Mouse (Mus musculus) spleen, postnatal 36 days (tissue): ENCODE measurements at regions not wholly inside any gene's neighbourhood (a gene's known extent, or its start where the extent isn't known, plus 50 kb on each side); places are given as distances from the start of the nearest gene placed in this dataset.

Source experiments
- DNase-seq, 2 experiments: peaks; one replicate each; pipeline ENCODE4 v3.0.0; 2022; ENCODE audit warnings: low spot score in 2 of 2, mixed read lengths in 1 of 2

DNA sequence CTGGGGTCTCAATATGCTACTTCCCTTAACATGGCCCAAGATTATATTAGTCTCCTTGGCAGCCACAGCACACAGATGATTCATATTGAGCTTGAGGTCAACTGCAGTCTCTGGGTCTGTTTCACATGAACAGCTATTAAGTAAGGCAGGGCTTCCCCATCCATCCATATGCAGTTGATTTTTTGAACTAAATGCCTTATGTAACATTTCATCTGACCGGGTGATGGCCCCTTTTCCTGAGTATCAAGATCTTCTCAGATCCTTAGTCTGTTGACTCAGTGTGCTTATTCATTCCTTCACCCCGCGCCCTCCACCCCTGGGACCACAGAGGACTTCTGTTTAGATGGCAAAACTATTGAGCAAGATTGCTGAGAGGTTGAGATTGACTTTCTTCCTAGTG lies 202.7 kb downstream of the Cyp26b1 start:
- DNase-seq, result no peak

DNA sequence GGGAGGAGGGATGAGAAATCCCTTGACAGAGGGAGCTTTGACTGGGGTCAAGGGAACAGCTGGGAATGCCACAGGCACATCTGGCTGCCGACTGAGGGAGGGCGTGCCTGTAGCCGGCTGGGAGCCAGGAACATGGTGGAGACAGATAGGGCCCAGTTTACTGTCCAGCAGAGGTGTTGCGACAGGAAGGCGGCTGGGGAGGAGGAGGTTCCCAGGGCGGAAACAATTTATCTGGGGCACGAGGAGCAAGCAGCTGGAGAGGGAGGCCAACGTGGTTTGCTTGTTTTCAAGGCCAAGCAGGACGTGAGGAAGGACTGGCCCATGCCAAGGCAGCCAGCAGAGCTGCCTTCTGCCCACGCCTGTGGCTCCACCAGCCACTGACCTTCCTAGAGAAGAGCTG lies 208.0 kb downstream of the Cyp26b1 start:
- DNase-seq, result peak; percentile 7 to 32

DNA sequence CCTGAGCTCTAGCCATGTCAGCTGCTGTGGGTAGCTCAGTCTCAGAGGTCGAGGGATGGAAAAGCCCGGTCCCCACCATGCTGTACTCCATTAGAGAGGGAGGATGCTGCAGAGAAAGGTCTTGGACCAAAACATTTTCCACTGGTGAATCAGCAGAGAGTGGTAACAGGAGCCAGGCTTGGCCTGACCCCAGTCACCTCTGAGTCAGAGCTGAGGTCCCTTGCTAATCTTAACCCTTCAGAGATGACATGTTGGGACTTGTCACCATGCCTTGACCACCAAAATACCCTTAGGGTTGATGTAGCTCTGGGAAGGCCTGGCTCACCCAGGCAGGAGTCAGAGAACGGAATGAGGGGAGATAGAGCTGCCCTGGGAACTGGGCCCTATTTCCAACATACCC lies 210.0 kb downstream of the Cyp26b1 start:
- DNase-seq, result no peak

DNA sequence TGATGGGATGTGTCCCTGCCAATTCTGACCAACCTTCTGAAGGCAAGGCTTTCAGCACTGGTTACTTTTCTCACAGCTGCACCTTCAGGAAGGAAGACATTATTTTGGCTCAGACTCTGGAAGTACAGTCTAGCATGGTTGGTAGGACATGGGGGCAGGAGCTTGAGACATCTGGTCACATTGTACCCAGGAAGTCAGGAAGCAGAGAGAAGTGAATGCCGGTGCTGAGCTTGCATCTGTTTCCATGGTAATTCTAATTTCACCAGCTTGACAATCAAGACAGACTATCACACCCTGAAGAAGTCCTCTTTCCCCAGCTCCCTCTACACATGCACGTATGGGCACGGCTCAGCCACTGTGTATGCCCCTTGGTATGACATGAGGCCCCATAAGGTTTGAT lies 210.6 kb downstream of the Cyp26b1 start:
- DNase-seq, result no peak

DNA sequence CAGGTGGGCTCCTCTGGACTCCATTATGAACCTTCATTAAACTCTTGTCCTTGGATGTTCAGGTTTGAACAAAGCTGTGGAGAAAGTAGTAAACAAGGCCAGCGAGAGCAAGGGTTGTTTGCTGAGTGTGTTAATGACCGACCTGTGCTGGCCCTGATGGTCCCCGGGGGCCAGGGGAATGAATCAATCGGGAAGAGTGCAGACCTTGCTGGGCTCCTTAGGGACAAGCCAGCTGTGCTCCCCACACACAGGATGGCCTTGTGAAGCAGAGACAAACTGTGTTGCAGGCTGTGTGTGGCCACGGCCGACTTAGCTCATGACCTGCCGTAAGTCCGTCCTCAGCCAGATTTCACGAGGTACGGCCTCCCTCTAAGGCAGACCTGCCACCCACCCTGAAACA lies 212.1 kb downstream of the Cyp26b1 start:
- no peak for DNase-seq

DNA sequence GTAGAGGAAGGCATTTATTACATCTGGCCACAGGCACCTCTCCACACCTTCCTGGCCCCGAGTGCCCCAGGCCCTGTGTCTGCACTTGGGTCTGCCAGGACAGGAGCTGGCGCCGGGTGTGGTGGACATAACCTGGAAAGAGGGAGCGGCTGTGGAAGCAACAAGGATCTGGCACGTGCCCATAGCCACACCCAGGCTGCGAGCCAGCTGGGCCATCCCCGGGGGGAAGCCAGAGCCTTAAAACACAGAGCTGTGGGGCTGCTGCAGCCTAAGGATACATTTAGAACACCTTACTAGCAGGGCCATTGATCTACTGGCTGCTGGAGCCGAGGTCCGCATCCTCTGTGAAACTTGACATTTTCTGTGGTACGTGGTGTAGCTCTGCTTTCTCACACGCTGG lies 217.0 kb downstream of the Cyp26b1 start:
- no peak for DNase-seq

DNA sequence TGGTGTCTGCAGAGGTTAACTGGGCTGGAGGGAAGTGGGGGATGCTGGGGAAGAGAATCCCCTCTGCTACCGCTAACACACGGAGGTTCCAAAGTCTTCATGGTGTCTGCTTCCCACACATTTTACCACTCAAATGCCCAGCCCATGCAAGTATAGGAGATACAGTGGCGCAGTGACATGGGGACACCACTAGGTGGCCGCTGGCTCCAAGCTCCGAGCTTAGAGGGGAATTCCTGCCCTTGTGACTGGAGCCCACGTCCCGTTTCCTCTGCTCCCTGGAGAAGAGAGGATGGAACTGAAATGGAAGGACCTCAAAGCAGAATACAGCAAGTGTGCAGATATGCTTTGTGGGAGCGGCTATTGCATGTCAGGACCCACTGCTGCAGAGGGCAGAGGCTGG lies 218.2 kb downstream of the Cyp26b1 start:
- DNase-seq, result no peak

DNA sequence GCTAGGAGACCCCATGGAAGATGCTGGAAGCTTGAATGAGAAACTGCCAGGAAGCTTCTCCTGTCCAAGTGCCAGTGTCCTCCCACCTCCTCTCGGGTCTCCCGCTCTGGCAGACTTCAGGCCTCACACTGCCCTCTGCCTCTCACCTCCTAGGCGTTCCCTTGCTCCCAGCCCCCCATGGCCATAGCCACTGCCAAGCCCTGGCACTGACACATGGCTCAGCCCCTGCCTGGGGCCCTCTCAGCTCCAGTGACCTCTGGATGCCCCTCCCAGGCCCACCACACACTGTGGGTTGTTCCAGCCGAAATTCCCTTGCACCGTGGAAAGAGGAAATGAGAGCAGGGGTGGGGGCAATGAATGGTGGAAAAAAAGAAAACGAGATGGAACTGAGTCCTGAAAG lies 227.3 kb downstream of the Cyp26b1 start:
- no peak for DNase-seq

DNA sequence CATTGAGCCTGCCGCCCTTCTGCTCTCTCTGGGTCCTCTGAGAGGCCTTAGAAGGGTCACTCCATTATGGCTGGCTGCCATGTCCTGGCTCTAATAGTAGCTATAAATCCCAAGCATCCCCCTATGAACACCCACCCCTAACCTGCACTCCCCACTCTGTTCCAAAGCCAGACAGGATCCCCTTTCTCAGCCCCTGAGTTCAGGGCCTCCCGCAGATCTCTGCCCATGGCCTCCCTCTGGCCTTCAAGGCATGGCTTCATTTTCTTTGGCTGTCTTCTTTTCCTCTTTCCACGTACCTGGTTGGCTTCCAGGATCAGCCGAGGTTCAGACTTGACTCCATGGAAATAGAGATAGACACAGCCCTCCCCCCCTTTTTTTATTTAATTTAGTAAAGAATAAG lies 227.8 kb downstream of the Cyp26b1 start:
- DNase-seq, result no peak

DNA sequence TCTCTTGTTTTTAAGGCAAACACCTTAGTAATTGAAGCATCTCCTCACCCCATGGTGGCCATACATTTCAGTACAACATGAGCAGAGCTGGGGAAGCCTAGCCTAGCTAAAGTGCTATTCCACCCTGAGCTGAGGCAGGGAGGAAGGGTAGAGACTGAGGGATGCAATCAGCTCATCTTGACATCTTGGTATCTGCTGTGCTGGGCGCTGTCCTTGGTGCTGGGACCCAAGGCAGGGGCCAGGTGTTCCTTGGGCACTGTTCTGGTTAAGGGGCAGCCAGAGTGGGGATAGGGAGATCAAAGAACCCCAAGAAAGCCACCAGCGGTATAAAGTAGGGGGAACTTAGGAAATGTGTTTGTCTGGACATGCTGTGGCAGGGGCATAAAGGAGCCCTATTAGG lies 228.7 kb downstream of the Cyp26b1 start:
- no peak for DNase-seq

DNA sequence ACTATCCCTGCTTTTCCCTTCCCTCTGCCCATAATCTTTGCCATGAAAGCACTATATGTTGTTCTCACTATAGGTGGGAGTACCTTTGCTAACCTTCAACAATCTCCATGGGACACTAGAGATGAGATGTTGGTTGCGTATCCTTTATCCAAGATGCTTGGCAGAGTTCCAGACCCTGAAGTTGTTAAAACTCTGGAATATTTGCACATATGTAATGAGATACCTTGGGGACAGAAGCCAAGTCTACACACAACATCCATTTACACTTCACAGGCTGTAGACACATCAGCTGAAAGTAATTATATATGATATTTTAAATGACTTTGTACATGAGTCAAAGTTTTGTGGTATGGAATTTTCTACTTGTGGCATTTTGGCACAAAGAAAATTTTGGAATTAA lies 231.4 kb downstream of the Cyp26b1 start:
- no peak for DNase-seq

DNA sequence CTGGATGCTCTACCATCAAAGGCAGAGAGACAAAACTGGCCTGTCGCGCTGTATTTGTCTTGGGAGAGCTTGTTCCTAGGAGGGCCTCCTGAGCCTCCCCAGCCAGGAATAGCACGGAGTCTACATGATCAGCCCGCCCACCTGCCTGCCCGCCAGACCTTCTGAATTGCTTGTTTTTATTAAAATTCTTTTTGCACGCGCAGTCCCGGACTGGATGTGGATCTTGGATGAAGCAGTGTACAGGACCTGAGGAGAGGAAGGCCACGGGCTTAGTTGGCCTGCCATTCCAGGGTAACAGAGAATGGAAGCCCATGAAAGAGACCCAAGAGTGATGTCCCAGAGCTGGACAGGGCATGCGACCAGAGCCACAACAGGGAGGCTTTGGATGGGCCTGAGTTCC lies 235.8 kb downstream of the Cyp26b1 start:
- no peak for DNase-seq

DNA sequence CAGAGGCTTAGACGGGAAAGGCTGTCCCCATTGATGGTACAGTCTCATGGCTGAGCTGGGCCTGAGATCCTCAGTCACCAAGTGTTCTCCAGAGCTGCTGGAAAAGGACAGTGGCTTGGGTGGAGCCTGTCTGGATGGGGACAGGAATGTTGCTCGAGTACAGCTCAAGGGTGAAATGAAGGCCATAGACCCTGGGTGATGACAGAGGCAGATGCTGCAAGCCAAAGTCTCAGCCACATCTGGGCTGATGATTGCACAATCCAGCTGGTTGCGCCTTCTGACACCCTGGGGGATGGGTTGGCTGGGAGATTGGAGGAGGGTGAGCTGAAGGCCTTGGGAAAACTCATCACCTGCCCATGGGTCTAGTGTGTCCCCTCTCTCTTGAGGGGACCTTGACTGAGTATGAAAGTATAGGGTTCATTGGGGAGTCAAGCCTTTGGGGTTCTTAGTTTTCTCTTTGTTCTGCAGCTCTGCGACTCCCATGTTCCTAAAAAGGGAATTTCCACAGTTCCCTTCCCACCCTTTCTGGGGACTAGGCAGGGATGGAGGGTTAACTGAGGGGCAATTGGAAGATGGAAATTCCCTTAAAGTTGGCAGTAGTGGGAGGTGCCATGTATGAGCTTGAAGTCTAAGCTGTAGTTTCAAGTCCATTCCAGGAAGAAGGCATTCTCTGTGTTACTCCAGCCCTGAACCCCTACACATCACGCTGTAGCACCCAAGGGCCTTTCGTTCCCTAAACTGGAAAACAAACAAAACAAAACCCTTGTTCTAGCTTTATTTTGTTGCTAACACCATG lies 240.1 kb downstream of the Cyp26b1 start:
- DNase-seq, result no peak

DNA sequence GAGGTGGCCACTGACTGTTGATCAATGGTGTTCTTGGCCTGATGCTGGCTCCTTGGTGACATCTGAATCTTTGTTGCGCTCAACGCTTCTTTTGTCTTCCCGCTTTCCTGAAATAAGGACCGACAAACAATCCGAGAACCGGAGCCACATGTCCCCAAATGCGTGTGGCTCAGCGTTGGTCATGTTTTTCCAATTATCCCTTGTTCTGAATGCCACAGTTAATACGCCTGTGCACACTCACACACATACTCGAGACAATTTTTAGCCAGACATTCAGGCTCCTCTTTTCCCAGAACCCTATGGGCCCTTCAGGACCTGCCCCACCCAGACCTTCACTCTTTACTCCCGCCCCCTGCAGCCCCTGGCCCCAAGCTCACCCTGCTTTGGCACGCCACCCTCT lies 248.8 kb downstream of the Cyp26b1 start:
- DNase-seq, result no peak

DNA sequence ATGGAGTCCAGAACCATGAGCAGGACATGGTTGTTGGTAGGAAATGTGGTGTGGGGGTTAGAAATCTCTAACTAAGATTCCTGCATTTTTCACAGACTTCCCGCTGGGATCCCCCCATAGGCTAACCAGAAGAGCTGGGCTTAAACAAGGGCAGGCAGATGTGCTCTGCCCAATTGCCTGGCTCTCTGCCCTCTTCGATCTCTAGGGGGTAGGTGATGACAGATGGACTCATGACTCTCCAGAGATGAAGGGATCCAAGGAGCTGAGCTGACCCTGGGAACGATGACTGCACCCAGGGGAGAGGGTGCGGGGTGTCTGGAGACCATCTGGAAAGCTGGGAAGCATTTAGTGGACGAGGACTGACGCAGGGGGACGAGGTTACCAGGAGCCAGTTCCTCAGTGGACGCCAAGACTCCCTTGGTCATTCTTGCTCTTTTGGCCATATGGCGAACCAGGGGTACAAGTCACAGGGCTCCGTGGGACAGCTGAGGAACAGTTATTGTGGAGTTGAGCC lies 260.0 kb downstream of the Cyp26b1 start:
- DNase-seq, result no peak

DNA sequence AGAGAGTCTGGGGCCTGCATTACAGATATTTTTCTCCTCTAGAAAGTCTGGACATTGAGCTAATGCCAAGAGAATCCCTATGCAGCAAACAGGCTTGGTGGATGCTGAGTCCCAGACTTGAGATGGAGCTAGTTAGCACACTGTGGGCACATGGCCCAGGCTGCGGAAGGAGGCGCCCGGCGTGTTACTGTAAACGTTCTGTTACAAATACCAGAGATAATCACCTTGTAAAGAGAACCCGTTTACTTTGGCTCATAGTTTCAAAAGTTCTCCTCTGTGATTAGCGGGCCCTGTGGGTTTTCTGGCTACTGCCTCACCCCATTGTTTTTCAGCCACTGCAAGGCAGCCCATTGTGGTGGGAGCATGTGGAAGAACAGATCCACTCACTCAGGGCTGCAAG lies 264.6 kb downstream of the Cyp26b1 start:
- no peak for DNase-seq

DNA sequence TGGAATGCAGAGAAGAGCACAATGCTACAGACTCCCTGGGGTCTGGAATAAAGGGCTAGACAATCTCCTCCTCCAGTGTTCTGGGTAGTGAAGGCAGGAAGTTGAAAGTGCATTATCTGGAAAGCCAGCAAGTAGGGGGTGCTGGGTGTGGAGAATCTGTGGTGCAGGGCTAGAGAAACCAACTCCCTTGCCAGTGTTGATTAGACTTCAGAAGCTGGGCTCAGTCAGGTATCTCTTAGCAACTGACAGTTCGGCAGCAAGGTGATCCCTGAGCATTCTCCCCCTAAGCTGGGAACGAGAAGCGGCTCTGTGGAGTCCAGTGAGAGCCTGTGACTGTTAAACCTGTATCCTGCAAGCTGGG lies 265.7 kb downstream of the Cyp26b1 start:
- no peak for DNase-seq

DNA sequence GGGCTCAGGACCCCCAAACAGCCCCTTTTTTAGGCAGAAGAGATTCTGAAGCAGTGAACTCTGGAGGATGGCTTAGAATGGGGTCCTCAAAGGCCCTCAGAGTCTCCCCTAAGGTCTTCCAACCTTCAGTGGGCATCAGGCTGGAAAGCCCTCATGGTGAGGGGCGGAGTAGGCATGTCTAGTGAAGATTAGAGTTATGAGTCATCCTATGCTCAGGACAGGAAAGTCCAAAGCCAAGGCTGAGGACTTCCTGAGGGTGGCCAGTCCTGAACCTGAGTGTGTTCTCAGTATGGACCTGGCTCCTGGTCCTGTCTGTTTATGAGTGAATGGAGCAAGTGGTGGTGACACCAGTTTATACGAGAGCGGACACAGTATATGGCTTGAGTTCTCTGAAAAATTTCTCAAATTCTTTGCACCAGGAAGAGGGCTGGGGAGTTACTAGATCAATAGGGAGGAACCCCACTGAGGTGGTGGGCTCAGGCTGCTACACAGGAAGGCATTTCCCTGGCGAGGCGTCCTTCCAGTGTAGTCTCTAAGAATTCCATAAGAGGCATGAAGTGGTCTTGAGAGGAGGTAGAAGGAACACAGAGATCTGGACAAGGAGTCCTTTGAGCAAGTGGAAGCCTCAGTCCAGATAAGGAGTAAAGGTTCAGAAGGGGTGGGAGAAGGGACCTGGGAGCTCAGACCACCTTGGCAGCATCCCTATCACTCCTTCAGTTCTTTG lies 266.2 kb downstream of the Cyp26b1 start:
- DNase-seq, result no peak

DNA sequence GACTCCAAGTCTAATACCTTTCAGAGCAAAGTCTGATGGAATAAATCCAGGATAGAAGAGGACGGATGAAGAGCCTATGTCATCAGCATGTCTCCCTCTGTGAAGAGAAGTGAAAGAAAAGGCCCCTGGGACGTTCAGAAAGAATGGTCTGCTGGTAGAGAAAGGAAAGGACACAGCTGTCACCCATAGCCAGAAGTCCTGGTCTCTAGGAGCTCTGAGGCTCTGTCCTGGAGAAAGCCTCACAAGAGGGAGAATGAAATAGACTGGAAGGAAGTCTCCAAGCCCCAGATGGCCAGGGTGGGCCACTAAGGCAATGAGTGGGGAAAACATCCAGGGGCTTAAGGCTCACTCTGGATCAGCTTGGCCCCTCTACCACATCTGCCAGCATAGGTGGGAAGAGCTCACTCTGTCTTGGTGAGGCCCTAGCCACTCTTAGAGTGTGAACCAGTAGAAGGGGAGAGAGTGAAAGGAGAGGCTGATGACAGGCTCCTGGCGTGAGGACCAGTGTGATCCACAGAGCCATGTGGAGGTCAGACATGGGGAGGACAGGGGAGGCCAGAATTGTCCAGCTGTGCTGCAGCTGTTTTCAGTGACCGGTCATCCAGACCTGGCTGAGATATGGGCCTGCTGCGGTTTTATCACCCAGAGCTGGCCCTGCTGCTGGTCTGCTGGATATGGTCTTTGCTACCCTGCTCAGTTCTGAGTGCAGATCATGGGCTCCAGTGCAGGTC lies 268.2 kb downstream of the Cyp26b1 start:
- no peak for DNase-seq

DNA sequence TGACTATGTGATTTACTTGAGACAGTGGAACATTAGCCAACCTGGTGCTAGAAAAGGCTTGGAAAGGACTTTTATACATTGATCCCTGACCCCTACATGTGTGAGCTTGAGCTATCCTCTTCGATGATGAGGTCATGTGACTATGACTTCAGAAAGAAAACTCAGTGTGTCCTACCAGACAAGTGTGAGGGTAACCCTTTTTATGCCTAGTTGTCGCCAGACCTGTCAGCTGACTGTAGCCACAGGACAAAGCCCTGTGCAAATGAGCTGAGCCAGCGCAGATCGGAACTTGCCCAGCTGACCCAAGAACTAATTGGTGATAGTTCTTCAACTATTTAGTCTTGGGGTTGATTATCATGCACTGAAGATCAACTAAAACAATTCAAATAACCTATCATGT lies 269.5 kb downstream of the Cyp26b1 start:
- no peak for DNase-seq

DNA sequence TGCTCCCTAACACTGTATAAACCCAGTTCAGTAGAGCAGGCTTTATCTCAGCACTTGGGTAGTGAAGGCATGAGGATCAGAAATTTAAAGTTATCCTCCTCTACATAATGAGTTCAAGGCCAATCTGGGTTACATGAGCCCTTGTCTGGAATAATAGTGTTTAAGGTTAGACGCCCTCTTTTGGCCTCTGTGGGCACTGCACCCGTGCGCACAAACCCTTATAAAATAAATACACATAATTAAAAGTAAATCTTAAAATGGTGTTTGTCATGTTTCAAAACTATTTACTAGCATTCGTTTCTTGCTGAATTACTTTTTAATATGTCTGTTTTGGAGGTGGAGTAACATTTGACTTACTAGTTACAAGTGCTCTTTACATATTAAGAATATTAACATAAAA lies 271.2 kb downstream of the Cyp26b1 start:
- DNase-seq, result no peak

DNA sequence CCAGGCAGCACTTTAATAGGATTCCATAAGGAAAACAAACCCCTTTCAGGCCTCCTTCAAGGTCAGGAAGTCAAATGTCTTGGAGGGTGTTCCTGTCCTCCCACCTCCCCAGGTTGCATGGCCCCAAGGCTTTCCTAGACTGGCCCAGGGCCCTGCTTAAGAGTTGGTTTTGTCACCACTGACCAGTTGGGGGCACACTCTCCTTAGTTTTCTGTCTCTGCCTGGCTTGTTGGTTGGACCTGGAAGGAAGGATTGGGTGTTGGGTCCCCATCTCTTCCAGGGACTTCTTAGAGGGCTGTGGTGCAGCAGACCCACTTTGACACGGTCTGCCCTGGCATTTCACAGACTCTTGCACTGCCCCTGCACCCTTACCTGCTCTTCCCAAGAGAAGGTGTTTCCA lies 273.1 kb downstream of the Cyp26b1 start:
- DNase-seq, result no peak

DNA sequence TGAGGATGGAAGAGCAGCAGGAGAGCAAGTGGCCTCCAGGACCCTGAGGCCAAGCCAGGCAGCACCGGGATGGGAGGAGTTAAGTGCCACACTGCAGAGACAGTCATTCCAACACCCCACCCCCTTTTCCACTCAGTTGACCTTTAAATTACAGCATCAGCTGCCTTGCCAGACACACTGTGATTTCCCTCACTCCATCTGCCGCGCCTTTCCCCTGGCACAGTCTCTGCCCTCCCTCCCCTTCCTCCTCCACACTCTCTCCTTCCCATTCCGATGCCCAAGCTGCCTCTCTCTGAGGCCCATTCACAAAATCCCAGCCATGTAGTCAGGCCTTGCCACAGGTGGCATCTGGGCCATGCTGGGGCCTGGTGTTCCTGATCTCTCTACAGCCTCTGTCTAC lies 274.9 kb downstream of the Cyp26b1 start:
- DNase-seq, result no peak
